Comparison of ENCODE assay signal across 9 mouse cellular contexts in genomic region chr19:59388399-59388798, GRCm38 (mm10). TPM values are rescaled to one million over a fixed set of nuclear protein-coding genes. Genes with fewer than 3 reads are reported as not detected.
A peak's percentile ranks its signal among the peaks of the same experiment; 100 is the strongest.
DNase-seq lines count a peak whose midpoint lies in the region; ATAC-seq lines count a peak whose summit lies in the region.
"Had no signal": no experiment of that assay in that cellular context is flagged by ENCODE, and none has a peak within 500 bp of the region (broad histone marks: within the 10 kb centered on the region; RNA-seq: fewer than 3 reads in every experiment).

No protein-coding gene starts in this region.

- H3K9me3 ChIP-seq in hindbrain, embryonic 14.5 days (ENCODE audit: control insufficient read depth, low read length), result no peaks in the 10 kb centered on the region
- no peaks in the 10 kb centered on the region for H3K9me3 ChIP-seq in midbrain, embryonic 16.5 days (replicated peaks; ENCODE audit: control insufficient read depth, low read length, poor library complexity, severe bottlenecking)

- ATAC-seq in hindbrain, embryonic 14.5 days (ENCODE audit: low FRiP score), result no peak
- ATAC-seq in midbrain, embryonic 16.5 days, result 0 out of 2 replicates have a peak, but pooled peaks have one; percentile 42

- no peak overlapping the region for H3K9ac ChIP-seq in hindbrain, embryonic 14.5 days
- no peak overlapping the region for H3K9ac ChIP-seq in midbrain, embryonic 16.5 days (ENCODE audit: low read depth, low read length)

- H3K36me3 ChIP-seq in hindbrain, embryonic 14.5 days (replicated peaks; ENCODE audit: control insufficient read depth, insufficient read depth), result no peaks in the 10 kb centered on the region
- H3K36me3 ChIP-seq in midbrain, embryonic 16.5 days (ENCODE audit: control insufficient read depth, insufficient read depth, low read length), result no peaks in the 10 kb centered on the region

- H3K4me1 ChIP-seq in hindbrain, embryonic 14.5 days (replicated peaks; ENCODE audit: control insufficient read depth, insufficient read depth, low read length), result peaks cover 6% of the 10 kb centered on the region; the same call in 1 of the 2 replicates
- peaks cover 6% of the 10 kb centered on the region; the same call in 1 of the 2 replicates for H3K4me1 ChIP-seq in midbrain, embryonic 16.5 days (ENCODE audit: control insufficient read depth, insufficient read depth, low read length)

- H3K4me3 ChIP-seq in hindbrain, embryonic 14.5 days (replicated peaks; ENCODE audit: low read length), result no peak overlapping the region
- H3K4me3 ChIP-seq in midbrain, embryonic 16.5 days (ENCODE audit: low read depth, low read length), result no peak overlapping the region
- H3K4me3 ChIP-seq: myocyte had no signal

- WGBS in hindbrain, embryonic 14.5 days, result 6% methylated on average over 5 of the region's 5 CpGs
- 0% methylated on average over 5 of the region's 5 CpGs for WGBS in midbrain, embryonic 16.5 days

- DNase-seq in adrenal gland, postnatal 10 days, result peak; percentile 13
- no peak for DNase-seq in adrenal gland, postnatal 4 days (ENCODE audit: low spot score in 2 of 2)
- DNase-seq in embryo, embryonic 11 days, result peak; percentile 41
- no peak for DNase-seq in hindbrain, embryonic 14.5 days (ENCODE audit: low spot score)
- no peak for DNase-seq in gastrocnemius, postnatal 4 days (ENCODE audit: low spot score in 2 of 2)
- DNase-seq in heart, postnatal 36 days, result no peak
- no peak for DNase-seq in cerebellum, postnatal 14 days

- peak overlapping the region; percentile 29 for H3K4me2 ChIP-seq in hindbrain, embryonic 14.5 days (replicated peaks)
- peak overlapping the region; percentile 43 for H3K4me2 ChIP-seq in midbrain, embryonic 16.5 days (ENCODE audit: low read length)

- H3K27ac ChIP-seq in hindbrain, embryonic 14.5 days, result no peak overlapping the region
- H3K27ac ChIP-seq in midbrain, embryonic 16.5 days (ENCODE audit: low read length), result no peak overlapping the region

- intact Hi-C loops in heart, postnatal 36 days (cut with DNase I), result no loop called here

- H3K27me3 ChIP-seq in hindbrain, embryonic 14.5 days (ENCODE audit: control insufficient read depth, insufficient read depth, low read length), result peaks cover 13% of the 10 kb centered on the region; the same call in 1 of the 2 replicates
- H3K27me3 ChIP-seq in midbrain, embryonic 16.5 days (ENCODE audit: control insufficient read depth, insufficient read depth, low read depth, low read length), result peaks cover 3% of the 10 kb centered on the region; the same call in 1 of the 2 replicates

RNA-seq across cellular contexts. Expression of gene Pdzd8, which starts 42.8 kb away (rescaled TPM):
- total RNA-seq in adrenal gland, postnatal 10 days (2021), result 10 to 100 TPM; 31.9 to 33.3 TPM
- 10 to 100 TPM; 40.5 to 43.3 TPM for total RNA-seq in adrenal gland, postnatal 4 days (2021)
- 17.5 and 18.6 TPM in 2 replicates for polyA plus RNA-seq in hindbrain, embryonic 14.5 days (2014; fragmentation: Nextera tagmentation; extraction: Ambion mirVana)
- polyA plus RNA-seq in midbrain, embryonic 16.5 days (2015; fragmentation: Nextera tagmentation; extraction: Ambion mirVana), result 9.4 TPM in 2 replicates
- 10 to 100 TPM; 24.6 to 26.7 TPM for total RNA-seq in gastrocnemius, postnatal 4 days (2021)
- total RNA-seq in heart, postnatal 36 days (2021), result 10 to 100 TPM; 24.7 to 27.2 TPM

Comparison
In these comparisons a context has a peak if more than half of its experiments do, and no peak if none do; other contexts are left out.
1. DNase-seq: peak in adrenal gland, postnatal 10 days (single experiment) and embryo, embryonic 11 days (single experiment); none in adrenal gland, postnatal 4 days (0 of 2), hindbrain, embryonic 14.5 days (single experiment), gastrocnemius, postnatal 4 days (0 of 2), heart, postnatal 36 days (0 of 2) and cerebellum, postnatal 14 days (0 of 2).